Mouse (Mus musculus) adrenal gland, postnatal 14 days (tissue): ENCODE measurements around the gene 1520401A03Rik. TPM values are rescaled to one million over a fixed set of nuclear protein-coding genes. Genes with fewer than 3 reads are reported as not detected.
"Not testable (repeated sequence)": the region's sequence is repeated elsewhere in the genome, so short reads cannot be mapped to it uniquely, and the experiment has no call there.

Source experiments
- DNase-seq: peaks from one replicate; pipeline ENCODE4 v3.0.0; 2021; ENCODE audit warnings: mixed read lengths
- long read RNA-seq, 2 experiments: library from polyadenylated mRNA; stranded (forward); transcript quantifications; one replicate each; pipeline ENCODE4 v2.0.0; 2021
- total RNA-seq: library from RNA; stranded (reverse); gene quantifications from 2 replicates; pipeline ENCODE4 v1.2.3, GENCODE M21; 2021

1520401A03Rik gene
- total RNA-seq: 1.9 and 3.8 TPM in 2 replicates
- long read RNA-seq, experiment 1, partial matches to known transcripts: 4 of 5 reads
- long read RNA-seq, experiment 1, other reads (novel, unspliced or antisense): 1 of 5 reads
- long read RNA-seq, experiment 2, partial matches to known transcripts: 2 of 4 reads
- long read RNA-seq, experiment 2, other reads (novel, unspliced or antisense): 2 of 4 reads

GRCm38 (mm10) chr17:23722376-23723125 lies at the start of gene 1520401A03Rik:
TSS of gene 1520401A03Rik (minus strand) at chr17:23722783.
- DNase-seq: no peak

GRCm38 (mm10) chr17:23772219-23772556 lies 49.6 kb upstream of the 1520401A03Rik start:
- not testable (repeated sequence) for DNase-seq

GRCm38 (mm10) chr17:23771284-23772218 lies 49.0 kb upstream of the 1520401A03Rik start, which contains the start of gene Flywch1:
TSS of gene Flywch1 (minus strand) at chr17:23771602.
- DNase-seq: peak; percentile 98

- DNase-seq: no peak
Measured at GRCm38 (mm10) chr17:23770896-23771283, 48.3 kb upstream of the 1520401A03Rik start.

- DNase-seq: no peak
Measured at GRCm38 (mm10) chr17:23770493-23770892, 47.9 kb upstream of the 1520401A03Rik start.

- no peak for DNase-seq
Measured at GRCm38 (mm10) chr17:23762976-23763375, 40.4 kb upstream of the 1520401A03Rik start.

- no peak for DNase-seq
Measured at GRCm38 (mm10) chr17:23761155-23761554, 38.6 kb upstream of the 1520401A03Rik start.

- no peak for DNase-seq
Measured at GRCm38 (mm10) chr17:23760231-23760630, 37.6 kb upstream of the 1520401A03Rik start.

- no peak for DNase-seq
Measured at GRCm38 (mm10) chr17:23758801-23759200, 36.2 kb upstream of the 1520401A03Rik start.

GRCm38 (mm10) chr17:23757581-23757980 lies 35.0 kb upstream of the 1520401A03Rik start:
- no peak for DNase-seq

- DNase-seq: no peak
Measured at GRCm38 (mm10) chr17:23755689-23756088, 33.1 kb upstream of the 1520401A03Rik start.

GRCm38 (mm10) chr17:23749400-23750191 lies 27.0 kb upstream of the 1520401A03Rik start:
- DNase-seq: no peak

GRCm38 (mm10) chr17:23748631-23749391 lies 26.2 kb upstream of the 1520401A03Rik start:
- DNase-seq: peak; percentile 86

- DNase-seq: no peak
Measured at GRCm38 (mm10) chr17:23748026-23748425, 25.4 kb upstream of the 1520401A03Rik start.

GRCm38 (mm10) chr17:23747471-23747870 lies 24.9 kb upstream of the 1520401A03Rik start:
- DNase-seq: no peak

GRCm38 (mm10) chr17:23746767-23747166 lies 24.2 kb upstream of the 1520401A03Rik start:
- DNase-seq: no peak

- no peak for DNase-seq
Measured at GRCm38 (mm10) chr17:23746311-23746710, 23.7 kb upstream of the 1520401A03Rik start.

- DNase-seq: no peak
Measured at GRCm38 (mm10) chr17:23745301-23746251, 23.0 kb upstream of the 1520401A03Rik start, which contains the start of gene Kremen2. TSS of gene Kremen2 (minus strand) at chr17:23745833.

- DNase-seq: peak; percentile 5
Measured at GRCm38 (mm10) chr17:23744651-23745050, 22.1 kb upstream of the 1520401A03Rik start.

- DNase-seq: peak; percentile 7
Measured at GRCm38 (mm10) chr17:23744076-23744475, 21.5 kb upstream of the 1520401A03Rik start.
